Mouse (Mus musculus) lung, embryonic 16.5 days (tissue): ENCODE data around the gene Fam198a. TPM values are rescaled to one million over a fixed set of nuclear protein-coding genes. Genes with fewer than 3 reads are reported as not detected.
"Not testable (repeated sequence)": the region's sequence is repeated elsewhere in the genome, so short reads cannot be mapped to it uniquely, and the experiment has no call there.

Experiments used
- ATAC-seq: fragments of 200-750 bp; cut with Nextera tagmentation; 2 replicates; pipeline ENCODE4 v1.8.0; 2017; ENCODE audit warnings: low read depth, mild to moderate bottlenecking, moderate library complexity
- H3K27ac ChIP-seq: fragments of 300-500 bp; sonication (generic); 2 replicates; pipeline ENCODE4 v1.5.1; 2014; ENCODE audit warnings: mild to moderate bottlenecking, control low read depth, low read length
- H3K27me3 ChIP-seq: fragments of 300-500 bp; sonication (generic); 2 replicates; pipeline ENCODE4 v1.6.1; 2014; ENCODE audit warnings: low read depth, low read length, mixed read lengths; ENCODE audit not compliant: control insufficient read depth, insufficient read depth
- H3K36me3 ChIP-seq: fragments of 300-500 bp; sonication (generic); 2 replicates; pipeline ENCODE4 v1.6.1; 2014; ENCODE audit warnings: low read length; ENCODE audit not compliant: control insufficient read depth, insufficient read depth
- H3K4me1 ChIP-seq: fragments of 300-500 bp; sonication (generic); replicated peaks from 2 replicates; pipeline ENCODE4 v1.6.1; 2014; ENCODE audit warnings: low read length, mixed read lengths; ENCODE audit not compliant: control insufficient read depth, insufficient read depth
- H3K4me2 ChIP-seq: fragments of 300-500 bp; sonication (generic); 2 replicates; pipeline ENCODE4 v1.6.1; 2014; ENCODE audit warnings: low read depth, low read length, control low read depth
- H3K4me3 ChIP-seq: fragments of 300-500 bp; sonication (generic); 2 replicates; pipeline ENCODE4 v1.5.1; 2014; ENCODE audit warnings: mild to moderate bottlenecking, low read length, control low read depth
- H3K9ac ChIP-seq: fragments of 300-500 bp; sonication (generic); 2 replicates; pipeline ENCODE4 v1.6.1; 2014; ENCODE audit warnings: low read length, control low read depth
- H3K9me3 ChIP-seq: fragments of 300-500 bp; sonication (generic); 2 replicates; pipeline ENCODE4 v1.6.1; 2016; ENCODE audit warnings: low read length; ENCODE audit not compliant: control insufficient read depth
- WGBS: fragments of 180-500 bp; shearing (Covaris S2); extraction: QIAGEN DNeasy Blood & Tissue Kit; methylation state at CpG from one replicate; pipeline ENCODE4 v1.1.7; 2014; 5-methylcytosine and 5-hydroxymethylcytosine counted together
- polyA plus RNA-seq: library from polyadenylated mRNA; unstranded; fragments of >200 nt; fragmentation: Nextera tagmentation; extraction: Ambion mirVana; gene quantifications from 2 replicates; pipeline ENCODE4 v1.2.1, GENCODE M21; 2015

Gene Fam198a
- polyA plus RNA-seq, 1 experiment from 2014 or later, result 2.4 TPM

DNA sequence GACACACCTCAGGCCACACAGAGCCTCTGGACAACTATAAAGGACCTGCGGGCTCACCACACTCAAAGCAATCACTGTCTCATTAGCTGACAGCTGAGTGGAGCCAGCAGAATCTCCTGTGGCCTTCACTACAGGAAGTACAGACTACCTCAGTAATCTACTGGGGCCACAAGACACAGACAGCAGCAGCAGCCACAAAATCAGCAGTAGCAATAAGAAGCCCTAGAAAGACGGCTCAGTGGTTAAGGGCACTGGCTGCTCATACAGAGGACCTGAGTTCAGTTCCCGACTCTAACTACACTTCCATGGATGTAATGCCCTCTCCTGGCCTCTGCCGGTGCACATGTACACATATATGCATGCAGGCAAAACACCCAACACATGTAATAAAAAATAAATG lies 69.5 kb downstream of the Fam198a start:
- Histone ChIP-seq H3K4me2 (no peak overlapping the region), H3K9me3 (no peaks in the 10 kb centered on the region), H3K27ac (no peak overlapping the region), H3K9ac (no peak overlapping the region), H3K4me1 (peaks cover 22% of the 10 kb centered on the region), H3K27me3 (no peaks in the 10 kb centered on the region), H3K36me3 (no peaks in the 10 kb centered on the region), H3K4me3 (no peak overlapping the region)
- no peak for ATAC-seq
- WGBS, result 83% methylated on average over 4 of the region's 4 CpGs

- H3K4me3 ChIP-seq, H3K9ac ChIP-seq, H3K27me3 ChIP-seq, ATAC-seq, H3K27ac ChIP-seq, H3K36me3 ChIP-seq, H3K4me2 ChIP-seq, H3K9me3 ChIP-seq: not testable (repeated sequence)
- 81% methylated on average over 4 of the region's 4 CpGs for WGBS
- H3K4me1 ChIP-seq, result peaks cover 23% of the 10 kb centered on the region
Measured at GRCm38 (mm10) chr9:122021171-122021570, 70.4 kb downstream of the Fam198a start.

DNA sequence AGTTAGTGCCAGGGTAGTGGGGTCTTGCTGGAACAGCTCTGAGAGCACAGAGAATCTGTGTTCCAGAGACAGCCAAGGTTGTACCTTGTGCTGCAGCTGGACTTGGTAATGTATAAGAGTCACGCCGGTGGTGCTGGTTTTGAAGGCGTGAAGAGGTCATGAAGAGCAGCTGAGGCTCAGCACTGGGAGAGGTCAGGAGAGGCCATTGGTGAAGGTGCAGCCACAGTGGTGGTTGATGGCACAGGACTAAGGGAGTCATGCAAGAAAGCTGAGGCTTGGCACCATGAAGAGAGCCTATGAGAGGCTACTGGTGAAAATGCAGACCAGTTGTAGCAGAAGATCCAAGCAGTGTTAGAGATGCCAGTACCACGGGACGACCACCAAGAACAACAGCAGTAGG lies 70.8 kb downstream of the Fam198a start:
- Histone ChIP-seq H3K9me3 (no peaks in the 10 kb centered on the region), H3K27me3 (no peaks in the 10 kb centered on the region), H3K4me1 (peaks cover 27% of the 10 kb centered on the region), H3K27ac (no peak overlapping the region), H3K4me2 (no peak overlapping the region), H3K36me3 (no peaks in the 10 kb centered on the region), H3K4me3 (no peak overlapping the region), H3K9ac (no peak overlapping the region)
- 92% methylated on average over 5 of the region's 5 CpGs for WGBS
- ATAC-seq, result no peak

DNA sequence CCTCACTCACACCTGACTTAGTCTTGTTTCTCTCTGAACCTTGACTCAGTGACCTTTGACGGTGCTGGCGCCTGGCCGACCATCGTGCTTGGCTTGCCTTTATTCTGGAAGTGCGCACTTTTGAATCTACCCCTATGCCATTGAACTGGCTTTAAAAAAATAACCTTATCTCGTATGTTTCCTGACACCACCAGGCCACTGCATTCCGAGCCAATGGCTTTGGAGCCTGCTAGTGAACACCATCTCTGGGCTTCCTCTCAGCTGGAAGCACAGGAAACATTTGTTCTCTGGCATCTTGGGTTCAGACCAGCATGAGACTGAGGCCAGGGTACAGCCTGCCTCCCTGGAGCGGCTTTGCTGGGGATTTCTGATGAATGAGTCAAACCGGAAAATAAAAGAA lies 72.0 kb downstream of the Fam198a start:
- WGBS, result 27% methylated on average over 9 of the region's 9 CpGs
- Histone ChIP-seq H3K27ac (peak overlapping the region; percentile 92), H3K9me3 (no peaks in the 10 kb centered on the region), H3K36me3 (no peaks in the 10 kb centered on the region), H3K4me3 (no peak overlapping the region), H3K9ac (no peak overlapping the region), H3K4me2 (no peak overlapping the region), H3K27me3 (no peaks in the 10 kb centered on the region), H3K4me1 (peaks cover 35% of the 10 kb centered on the region)
- ATAC-seq, result peak; percentile 80

- Histone ChIP-seq H3K27ac (peak overlapping the region; percentile 92), H3K9ac (no peak overlapping the region), H3K4me2 (no peak overlapping the region), H3K4me1 (peaks cover 37% of the 10 kb centered on the region), H3K9me3 (no peaks in the 10 kb centered on the region), H3K4me3 (no peak overlapping the region), H3K27me3 (no peaks in the 10 kb centered on the region), H3K36me3 (no peaks in the 10 kb centered on the region)
- ATAC-seq, result no peak
- 62% methylated on average over 5 of the region's 5 CpGs for WGBS
Measured at GRCm38 (mm10) chr9:122023873-122024272, 73.1 kb downstream of the Fam198a start.

- H3K27me3 ChIP-seq, result no peaks in the 10 kb centered on the region
- peaks cover 32% of the 10 kb centered on the region for H3K4me1 ChIP-seq
- H3K4me3 ChIP-seq, result no peak overlapping the region
- H3K9me3 ChIP-seq, result no peaks in the 10 kb centered on the region
- H3K27ac ChIP-seq, result no peak overlapping the region
- H3K9ac ChIP-seq, result no peak overlapping the region
- ATAC-seq, result no peak
- no peak overlapping the region for H3K4me2 ChIP-seq
- no peaks in the 10 kb centered on the region for H3K36me3 ChIP-seq
- 89% methylated on average over 6 of the region's 6 CpGs for WGBS
Measured at GRCm38 (mm10) chr9:122024419-122024818, 73.6 kb downstream of the Fam198a start.

DNA sequence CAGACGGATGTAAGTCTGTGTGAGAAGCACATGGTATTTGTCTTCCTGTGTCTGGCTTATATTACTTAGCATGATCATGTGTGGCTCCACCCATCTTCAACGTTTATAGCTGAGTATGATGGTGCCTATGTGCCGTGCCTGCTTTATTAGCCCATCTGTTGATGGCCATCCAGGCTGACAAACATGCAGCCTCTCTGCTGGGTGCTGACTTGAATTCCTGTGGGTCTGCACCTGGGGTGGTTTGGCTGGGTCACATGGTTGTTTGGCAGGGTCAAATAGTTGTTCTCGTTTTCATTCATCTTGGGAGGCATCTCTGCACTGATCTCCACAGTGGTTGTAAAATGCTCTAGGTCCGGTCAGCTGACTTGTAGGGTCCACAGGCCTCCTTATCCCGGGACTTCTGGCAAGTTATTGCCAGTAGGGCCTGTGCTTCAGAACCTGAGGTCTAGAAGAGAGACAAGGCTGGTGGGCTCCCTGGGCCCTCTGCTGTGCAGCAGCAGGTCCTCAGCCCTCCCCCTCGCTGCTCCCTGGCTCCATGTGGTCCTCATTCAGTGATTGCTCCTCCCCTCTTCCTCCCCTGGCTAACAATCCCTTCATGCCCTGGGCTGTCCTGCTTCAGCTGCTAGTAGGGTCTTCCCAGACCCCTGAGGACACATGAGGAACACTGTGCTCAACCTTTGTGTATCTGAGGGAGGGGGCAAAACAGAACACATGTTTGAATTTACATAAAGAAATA lies 75.2 kb downstream of the Fam198a start:
- Histone ChIP-seq H3K9ac (no peak overlapping the region), H3K27ac (0 out of 2 replicates have a peak overlapping the region, but pooled peaks have one; percentile 86), H3K4me3 (no peak overlapping the region), H3K4me1 (peaks cover 32% of the 10 kb centered on the region), H3K27me3 (no peaks in the 10 kb centered on the region), H3K9me3 (no peaks in the 10 kb centered on the region), H3K36me3 (no peaks in the 10 kb centered on the region), H3K4me2 (no peak overlapping the region)
- 58% methylated on average over 7 of the region's 7 CpGs for WGBS
- ATAC-seq, result no peak

GRCm38 (mm10) chr9:122027081-122027913 lies 76.5 kb downstream of the Fam198a start:
- Histone ChIP-seq H3K27ac (peak overlapping the region; percentile 86), H3K9ac (no peak overlapping the region), H3K27me3 (no peaks in the 10 kb centered on the region), H3K36me3 (no peaks in the 10 kb centered on the region), H3K4me3 (no peak overlapping the region), H3K4me1 (peaks cover 32% of the 10 kb centered on the region), H3K9me3 (no peaks in the 10 kb centered on the region), H3K4me2 (no peak overlapping the region)
- 59% methylated on average over 6 of the region's 6 CpGs for WGBS
- ATAC-seq, result peak; percentile 56

DNA sequence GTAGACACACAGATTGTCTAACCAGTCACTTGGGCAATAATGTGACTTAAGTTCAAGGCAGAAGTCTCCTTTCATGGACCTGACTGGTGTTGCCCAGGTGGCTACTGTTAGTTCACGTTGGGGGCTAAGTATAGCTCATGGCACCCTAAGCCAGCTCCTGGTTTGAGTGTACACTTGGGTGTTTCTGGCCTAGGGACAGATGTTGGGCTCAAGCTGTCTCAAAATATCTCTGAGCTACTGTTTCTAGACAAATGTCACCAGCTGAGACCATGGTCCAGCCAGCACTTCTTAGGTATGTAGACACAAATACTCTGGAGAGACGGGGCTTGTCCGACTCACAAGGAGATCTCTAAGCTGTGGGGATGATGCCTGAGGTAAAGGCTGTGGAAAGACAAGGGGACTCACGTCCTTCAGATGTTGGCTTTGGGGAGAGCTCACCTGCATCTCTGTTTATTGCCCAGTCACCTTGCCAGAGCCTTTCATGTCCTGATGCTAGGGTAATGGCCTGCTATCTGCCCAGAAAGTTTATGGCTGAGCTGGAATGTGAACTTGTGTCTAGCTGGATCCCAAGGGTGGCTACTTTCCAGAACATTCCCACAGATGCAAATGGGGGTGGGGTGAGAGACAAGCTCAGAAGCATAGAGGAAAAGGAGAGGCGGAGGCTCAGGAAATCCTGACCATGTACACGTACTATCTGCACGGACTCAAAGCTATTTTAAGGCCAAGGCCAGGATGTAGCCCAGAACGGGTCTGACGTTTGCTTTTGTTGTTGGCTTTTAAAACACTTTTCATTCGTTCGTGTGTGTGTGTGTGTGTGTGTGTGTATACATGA lies 77.3 kb downstream of the Fam198a start:
- Histone ChIP-seq H3K9me3 (no peaks in the 10 kb centered on the region), H3K9ac (no peak overlapping the region), H3K4me1 (peaks cover 26% of the 10 kb centered on the region), H3K4me2 (no peak overlapping the region), H3K36me3 (no peaks in the 10 kb centered on the region), H3K4me3 (no peak overlapping the region), H3K27ac (peak overlapping the region; percentile 86), H3K27me3 (no peaks in the 10 kb centered on the region)
- 52% methylated on average over 11 of the region's 11 CpGs for WGBS
- ATAC-seq, result peak; percentile 66
